Mouse (Mus musculus) frontal cortex, postnatal 14 days (tissue): ENCODE measurements around the gene Btg2.

ENCODE experiments used
- DNase-seq, 2 experiments: peaks; one replicate each; pipeline ENCODE4 v3.0.0; 2022; ENCODE audit warnings: low spot score in 2 of 2

Gene Btg2

DNA sequence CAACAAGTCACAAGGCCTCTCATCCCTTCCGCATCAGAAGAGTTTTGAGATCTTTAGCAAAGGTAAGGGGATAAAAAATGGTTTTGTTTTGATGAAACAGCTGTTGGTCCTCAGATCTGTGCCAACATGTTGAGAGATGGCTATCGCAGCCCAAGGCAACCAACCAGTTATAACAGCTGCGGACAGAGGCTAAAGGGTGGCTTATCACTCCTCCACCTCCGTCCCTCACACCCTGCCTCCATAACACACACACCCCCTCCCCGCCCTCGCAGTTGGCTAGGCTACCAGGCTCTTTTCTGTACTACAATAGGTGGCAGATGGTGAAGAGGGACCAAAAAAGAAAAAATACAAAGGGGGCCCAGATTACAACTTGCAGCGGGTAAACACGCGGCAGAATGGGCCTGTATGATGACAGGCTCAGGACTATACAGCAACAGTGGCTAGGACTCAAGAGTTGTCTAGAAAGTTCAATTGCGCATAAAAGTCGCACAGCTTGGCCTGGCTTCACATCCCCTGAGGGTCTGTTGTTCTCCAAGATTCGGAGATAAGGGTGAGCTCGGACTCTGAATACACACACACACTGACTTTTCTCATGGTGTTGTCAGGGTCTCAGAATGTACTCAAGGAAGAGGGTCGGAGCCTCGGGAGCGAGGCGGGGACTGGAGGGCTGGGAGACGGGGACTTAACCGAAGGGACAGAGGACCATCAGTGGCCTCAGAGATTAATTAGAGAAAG, 692 bp downstream of the Btg2 start:
- no peak for DNase-seq

DNA sequence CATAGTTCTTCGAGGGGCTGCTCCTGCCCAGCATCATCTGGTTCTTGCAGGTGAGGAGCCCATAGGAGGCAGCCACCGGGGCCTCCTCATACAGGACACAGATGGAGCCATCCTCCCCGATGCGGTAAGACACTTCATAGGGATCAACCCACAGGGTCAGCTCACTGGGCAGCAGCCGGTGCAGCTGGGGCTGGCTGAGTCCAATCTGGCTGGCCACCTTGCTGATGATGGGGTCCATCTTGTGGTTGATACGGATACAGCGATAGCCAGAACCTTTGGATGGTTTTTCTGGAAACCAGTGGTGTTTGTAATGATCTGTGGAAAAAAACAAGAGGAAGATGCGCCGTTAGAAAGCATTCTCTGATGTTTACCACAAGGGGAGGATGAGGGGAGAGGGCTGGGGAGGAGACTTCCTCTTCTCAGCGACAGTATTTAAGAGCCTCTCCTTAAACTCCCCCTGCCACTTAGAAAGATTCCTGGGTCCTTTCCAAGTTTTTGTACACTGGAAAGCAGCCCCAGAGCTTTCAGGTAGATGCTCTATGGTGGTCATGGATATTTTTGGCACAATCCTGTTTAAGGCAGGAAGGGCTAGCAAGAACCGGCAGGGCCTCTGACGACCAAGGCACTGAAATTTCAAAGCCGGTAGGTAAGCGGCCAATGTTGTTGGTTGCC, 1.4 kb downstream of the Btg2 start:
- no peak for DNase-seq

DNA sequence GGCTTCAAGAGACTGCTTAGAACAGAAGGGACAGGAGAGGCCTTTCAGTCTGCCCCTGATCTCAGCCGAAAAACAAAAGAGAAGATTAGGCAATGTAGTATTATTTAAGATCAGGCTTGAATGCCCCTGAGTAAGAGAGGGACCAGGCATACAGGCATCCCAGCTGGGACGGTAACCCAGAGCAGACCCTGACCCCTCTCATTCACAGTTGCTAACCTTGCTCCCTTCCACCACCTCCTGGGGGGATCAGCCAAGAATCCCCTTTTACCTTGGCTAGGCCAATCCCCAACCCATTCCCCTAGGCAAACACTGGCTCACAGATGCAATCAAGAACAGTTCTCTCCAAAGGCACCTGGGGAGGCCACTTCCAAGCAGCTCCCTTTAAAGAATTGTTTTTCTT, 2.1 kb downstream of the Btg2 start:
- DNase-seq, result no peak

DNA sequence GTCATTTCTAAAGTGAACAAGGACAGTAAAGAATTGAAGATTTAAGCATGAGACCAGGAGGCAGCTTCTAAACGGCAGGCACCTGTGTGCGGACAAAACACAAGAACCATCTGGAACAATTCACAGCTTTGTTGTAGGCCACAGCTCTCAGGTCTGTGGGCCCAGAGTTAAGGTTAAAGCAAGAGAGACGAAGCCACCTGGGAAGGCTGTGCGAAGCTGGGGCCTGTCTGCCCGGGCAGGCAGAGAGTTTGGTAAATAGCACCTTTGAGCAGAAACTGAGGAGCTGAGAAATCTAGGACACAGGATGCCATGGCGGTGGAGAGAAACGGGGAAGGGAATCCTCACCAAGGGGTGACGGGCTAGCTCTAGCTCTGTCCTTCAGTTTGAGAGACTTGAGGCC, 3.4 kb downstream of the Btg2 start:
- DNase-seq, result no peak

DNA sequence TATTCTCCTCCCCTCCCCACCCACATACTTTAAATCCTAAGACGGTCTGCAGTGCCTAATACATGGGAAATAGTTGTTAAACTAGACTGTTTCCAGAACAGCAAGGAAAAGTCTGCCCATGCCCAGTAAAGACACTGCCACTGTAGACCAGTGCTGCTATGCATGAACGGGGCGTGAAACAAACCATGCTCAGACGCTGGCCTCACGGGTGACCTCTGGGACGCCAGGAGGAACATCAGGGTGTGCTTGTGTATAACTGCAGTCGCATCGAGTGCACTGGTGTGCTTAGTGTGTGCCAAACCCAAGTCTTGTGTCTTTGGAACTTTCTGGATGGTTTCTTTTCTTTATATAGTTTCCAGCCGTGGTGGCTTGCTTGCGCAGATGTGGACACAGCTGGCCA, 4.3 kb downstream of the Btg2 start:
- DNase-seq, result no peak

DNA sequence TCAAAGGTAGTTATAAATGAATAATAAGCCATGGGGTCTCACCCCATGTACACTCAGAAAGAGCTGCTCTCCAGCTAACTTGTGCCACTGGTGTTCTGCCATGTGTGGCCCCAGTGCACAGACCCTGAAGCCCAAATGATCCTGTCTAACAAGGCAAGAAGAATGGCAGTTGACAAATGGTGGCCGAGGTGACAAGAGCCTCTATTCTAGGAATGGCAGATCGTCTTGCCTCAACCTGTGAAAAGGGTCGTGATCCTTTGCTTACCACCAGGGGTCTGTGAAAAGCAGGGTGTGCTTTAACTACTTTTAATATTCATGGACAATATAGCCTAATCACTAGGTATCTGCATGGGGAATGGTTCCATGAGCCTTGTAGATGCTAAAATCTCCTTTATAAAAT, 4.7 kb downstream of the Btg2 start:
- DNase-seq, result no peak

DNA sequence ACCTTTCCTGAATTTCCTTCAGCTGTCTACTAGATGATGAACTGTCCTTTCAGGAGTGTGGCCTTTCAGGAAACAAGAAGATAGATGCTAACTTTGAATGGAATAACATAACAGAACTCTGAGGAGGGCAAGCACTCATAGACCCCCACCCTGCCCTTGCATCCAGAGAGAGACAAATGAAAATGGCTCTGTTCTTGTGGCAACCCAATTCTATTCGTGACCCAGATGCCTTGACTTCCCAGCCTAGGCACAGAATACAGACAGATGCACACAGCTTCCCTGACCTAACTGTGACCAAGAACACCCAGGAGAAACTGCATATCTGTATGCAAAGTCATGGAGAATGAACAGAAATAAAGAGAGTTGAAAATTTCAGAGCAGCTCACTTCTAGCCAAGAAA, 5.3 kb downstream of the Btg2 start:
- no peak for DNase-seq

DNA sequence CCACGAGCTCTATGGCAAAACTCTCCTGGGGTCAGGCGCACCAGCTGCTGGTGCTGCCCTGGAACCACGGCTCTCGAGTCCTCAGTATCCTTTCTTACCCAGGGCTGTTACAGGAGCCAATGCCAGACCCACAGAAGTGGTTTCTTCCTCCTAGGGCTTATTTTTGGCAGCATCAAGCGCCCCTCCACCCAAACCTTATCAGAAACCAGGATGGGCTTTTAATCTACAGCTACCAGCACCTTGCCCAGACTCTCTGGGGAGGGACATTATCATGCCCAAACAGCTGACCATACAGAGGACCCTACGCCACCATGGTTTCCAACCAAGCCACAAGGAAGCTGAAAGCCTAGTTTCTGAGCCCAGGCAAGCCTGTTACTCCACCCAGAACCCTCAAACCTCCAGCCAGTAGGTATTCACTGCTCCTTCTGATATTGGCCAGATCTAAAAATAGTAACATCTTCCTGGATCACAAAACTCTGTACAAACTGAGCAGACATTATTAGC, 5.8 kb downstream of the Btg2 start:
- DNase-seq, result no peak

DNA sequence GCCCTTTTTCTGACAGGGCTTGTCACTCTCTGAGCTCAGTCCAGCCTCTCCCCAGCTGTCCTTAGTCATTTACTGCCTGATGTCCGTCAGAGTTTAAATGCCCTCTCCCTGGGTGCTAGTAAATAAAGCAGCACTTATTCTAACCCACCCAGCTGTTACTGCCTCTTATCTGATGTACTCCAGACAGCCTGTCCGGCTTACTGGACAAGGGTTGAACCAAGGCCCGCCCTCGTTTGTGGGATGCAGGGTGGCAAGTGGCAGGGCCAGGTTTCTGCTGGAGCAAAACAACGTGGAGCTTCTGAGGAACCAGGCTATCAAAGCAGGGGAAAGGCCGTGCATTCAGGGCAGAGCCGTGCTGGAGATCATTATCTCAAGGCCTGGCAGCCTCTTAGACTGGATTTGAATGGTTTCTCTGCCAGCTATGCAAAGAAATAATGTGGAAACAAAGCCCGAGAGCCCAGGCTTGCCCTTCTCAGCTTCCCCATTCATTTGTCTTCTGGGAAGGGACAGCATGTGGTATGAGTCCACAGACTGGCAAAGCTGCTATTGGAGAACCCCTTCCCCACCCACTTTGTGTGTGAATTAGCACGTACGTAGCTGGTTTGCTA, 7.4 kb downstream of the Btg2 start:
- DNase-seq, result no peak

DNA sequence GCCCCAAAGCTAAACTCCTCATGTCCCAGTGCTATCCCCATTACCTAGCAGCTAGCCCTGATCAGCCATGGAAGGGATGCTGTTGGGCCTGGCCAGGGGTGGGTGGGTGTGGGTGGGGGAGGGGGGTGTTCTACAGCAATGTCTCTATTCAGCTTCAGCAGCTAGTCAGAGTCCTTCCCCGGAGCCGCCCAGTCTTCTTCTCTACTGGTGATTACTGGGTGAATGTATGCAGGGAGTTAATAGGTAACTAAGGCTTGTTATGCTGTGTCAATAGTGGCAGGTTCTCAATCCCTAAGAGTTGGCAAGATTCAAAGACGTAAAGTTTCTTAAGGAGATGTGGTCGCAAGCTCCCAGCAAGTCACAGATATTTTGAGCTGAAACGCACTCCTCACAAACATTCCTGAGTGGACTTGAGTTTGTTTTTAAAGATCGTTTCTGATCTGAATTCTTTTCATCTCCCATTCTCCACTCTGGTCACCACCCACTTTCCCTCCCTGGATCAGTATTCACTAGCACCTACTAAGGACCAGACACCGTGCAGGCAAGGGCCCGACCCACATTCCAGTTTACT, 8.7 kb downstream of the Btg2 start:
- no peak for DNase-seq

DNA sequence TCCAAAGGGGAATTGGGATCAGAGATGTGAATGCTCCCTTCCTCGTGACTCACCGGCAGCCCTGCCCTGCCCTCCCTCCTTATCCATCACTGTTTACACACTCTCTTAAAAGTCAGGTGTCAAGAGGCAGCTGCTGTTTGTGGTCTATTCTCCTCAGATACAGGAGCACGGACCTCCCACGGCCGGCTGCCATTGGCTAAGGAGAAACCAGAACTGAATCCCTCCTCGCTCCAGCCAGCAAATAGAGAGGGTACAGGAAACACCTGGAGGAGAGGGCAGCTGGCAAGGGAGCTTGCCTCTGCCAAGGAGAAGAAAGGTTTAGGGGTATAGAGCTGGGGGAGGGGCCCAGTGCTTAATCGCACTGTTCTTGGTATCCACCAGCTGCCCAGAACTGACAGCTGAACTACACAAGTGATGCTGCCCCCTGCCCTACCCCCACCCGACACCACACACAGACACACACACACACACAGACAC, 11.7 kb downstream of the Btg2 start:
- no peak for DNase-seq

DNA sequence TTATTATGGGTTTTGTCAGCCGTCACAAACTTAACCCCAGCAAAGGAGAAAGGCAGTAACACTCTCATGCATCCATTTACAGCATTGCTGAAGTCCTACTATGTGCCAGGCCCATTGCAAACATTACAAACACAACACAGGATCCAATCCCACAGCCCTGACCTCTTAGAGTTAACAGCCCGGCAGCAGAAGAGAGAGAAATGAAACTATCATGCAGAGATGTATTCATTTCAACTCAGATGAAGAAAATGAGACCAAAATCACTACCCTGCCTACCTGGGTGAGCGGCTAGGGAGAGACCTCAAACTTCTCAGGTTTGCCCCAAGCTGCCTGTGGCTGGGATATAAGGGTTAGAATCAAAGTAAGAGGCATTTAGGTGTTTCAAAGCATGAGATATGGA, 12.4 kb downstream of the Btg2 start:
- DNase-seq, result no peak

DNA sequence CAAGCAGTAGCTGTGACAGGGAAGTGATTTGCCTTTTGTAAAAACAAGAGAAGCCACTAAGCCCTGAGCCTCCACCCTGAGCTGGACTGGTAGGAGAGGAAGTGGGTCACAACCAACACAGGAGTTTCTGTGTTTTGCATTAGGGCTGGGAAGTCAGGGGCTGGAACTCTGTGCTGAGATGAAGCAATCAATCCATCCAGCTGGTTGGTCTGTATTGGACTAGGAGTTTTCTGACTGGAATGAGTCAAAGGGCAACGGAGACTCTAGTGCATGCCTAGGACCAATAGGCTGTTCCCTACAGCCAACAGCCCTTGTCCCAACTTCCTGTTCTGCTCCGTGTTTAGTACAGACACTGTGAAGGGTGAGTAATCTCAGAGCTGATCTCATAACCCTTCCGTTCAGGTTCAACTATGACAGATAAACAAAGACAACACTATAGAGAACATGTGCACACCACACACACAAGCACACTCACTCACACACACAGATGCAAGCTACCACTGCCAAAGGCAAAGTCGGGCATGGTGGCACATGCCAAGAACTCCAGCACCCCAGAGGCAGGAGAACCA, 13.6 kb downstream of the Btg2 start:
- DNase-seq, result no peak

DNA sequence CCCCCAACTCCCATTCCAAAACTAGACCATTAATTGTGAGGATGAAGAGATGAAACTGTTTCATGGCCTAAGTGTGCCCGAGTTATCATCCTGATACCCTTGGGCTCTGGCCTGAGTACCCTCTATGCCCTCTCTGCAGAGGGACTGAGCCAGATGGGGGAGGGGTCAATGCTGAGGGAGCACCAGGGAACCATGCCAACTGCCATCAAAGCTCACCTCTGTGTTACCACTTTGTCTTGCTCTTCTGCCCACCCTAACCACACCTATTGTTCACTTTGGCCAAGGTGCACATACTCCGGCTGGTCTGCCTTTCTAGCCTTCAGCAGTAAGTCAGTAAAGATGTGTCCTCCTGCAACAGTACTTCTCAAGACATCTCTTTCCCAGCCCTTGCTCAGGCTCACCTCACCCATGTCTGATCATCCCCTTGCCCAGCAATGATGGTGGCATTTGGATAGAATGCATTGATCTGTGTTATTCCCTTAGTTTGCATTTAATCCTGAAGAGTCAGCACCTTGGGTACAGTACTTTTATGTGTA, 14.6 kb downstream of the Btg2 start:
- DNase-seq, result no peak

DNA sequence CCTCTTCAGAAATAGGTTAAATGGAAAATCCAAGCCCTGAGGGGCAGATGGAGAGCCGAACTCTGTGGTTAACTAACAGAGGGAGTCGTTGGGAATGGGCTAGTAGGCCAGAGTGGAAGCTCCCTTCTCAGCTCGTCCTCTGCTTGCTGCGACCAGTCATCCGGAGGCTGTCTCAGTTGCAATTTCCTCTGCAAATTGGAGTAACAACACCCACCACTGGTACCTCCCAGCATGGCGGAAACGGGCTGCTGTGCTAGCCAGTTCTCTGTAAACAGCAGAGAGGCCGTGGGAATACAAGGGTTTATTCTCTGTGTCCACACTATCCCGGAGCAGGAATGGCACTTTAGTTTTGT, 15.2 kb downstream of the Btg2 start:
- no peak for DNase-seq

DNA sequence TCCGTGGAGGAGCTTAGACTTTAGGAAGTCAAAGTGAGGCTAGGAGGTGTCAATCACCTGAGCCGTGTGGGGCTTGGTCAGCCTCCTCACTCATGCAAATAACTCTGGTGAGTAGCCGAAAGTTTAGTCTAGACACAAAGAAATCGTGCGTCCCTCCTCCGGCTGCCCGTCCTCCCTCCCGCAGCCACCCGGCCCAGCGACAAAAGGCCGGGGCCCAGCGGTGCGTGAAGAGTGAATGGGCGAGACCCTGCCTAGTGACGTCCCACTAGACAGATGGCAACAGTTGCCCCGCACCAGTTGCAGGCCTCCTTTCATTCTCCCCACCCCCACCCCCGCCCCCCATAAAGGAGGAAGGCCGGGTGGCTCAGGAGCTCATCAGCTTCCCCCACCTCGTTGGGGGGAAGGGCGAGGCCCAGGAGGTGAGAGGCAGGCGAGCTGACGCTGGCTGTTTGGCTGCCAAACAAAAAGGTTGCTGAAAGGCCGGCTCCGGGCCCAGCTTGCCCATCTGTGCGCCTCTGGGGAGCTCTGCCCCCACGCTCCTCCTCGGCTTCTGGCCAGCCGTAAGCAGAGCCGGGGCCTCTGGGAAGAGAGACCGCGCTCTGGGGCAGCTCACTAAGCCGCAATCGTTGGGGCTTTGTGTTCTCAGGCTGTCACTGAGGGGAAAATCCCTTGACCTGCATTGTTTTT, 15.7 kb downstream of the Btg2 start:
- DNase-seq, result no peak

DNA sequence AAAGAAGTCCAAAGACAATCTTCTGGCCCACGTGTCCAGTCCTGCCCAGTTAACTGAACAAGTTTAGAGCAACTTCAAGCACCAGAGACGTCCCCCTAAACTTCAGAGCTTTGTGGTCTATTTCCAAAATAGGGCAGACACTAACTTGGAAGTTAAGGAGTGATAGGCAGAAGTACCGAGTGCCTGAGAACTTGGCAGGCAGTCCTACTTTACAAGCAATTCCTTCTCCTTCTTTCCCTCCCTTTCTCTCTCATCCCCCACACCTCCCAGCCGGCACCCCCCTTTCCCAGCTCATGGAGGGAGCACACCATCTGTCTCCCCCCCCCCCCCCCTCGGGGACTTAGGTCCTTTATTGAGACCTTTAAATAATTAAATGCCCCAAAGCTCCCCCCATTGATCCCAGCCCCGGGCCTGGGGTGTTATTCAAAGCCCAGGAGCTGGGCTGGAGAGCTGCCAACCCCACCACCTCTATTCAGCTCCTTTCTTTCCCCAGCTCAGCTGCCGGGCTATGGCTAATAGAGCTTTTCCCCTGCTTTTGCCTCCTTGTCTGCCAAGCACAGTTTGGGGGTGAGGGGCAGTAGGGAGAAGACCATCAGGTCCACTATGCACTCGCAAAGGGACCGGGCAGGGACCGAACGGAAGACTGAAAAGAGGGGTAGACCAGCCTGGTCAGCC, 16.4 kb downstream of the Btg2 start:
- DNase-seq, result no peak

DNA sequence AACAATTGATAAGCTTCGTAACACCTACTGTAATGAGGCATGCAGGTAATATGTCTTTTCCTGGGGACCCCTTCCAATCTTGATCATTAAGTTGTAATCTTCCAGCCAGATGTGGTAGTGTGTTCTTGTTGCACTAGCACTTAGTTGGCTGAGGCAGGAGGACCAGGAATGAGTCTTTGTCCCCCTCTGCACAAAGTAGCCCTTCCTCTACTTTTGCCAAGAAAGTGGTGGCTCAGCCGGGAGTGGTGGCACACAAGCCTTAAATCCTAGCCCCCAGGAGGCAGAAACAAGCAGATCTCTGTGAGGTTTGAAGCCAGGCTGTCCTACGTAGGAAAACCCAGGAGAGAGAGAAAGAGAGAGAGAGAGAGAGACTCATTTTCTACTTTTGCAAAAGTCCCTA, 17.0 kb downstream of the Btg2 start:
- DNase-seq, result no peak

DNA sequence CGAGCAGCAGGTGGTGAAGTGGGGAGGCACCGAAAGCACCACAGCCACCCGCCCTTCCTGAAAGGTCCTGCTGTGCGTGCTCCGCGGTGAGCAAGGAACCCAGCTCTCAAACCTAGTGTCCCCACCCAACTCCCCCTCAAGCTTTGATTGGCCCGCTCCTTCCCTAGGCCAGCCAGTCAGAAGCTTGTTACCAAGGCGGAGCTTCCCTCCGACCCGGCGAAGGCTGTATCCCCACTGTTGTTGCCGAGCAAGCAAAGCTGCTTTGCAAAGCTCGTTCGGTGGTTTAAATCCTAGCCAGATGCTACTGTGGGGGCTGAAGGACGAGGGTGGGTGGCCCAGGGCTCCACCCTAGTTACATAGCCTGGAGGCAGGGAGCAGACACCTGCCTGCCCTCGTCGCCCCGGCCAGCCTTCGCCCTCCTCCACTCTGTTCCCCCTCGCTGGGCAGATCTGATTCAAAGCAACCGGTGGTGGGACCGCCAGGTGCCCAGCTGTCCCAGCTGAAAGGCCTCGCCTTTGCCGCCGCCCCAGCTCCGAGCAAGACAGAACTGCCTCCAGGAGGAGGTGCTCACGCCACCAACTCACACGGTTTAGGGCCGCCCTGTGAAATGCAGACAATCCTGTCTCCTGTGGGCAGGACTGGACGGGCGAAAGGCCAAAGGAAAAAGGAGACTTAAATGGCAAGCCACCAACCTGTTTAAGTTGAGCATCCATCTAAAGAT, 17.9 kb downstream of the Btg2 start:
- DNase-seq, result peak; percentile 88 to 89
